Mouse (Mus musculus): Measurements from ENCODE around the gene Prl4a1. TPM values are rescaled to one million over a fixed set of nuclear protein-coding genes. Genes with fewer than 3 reads are reported as not detected.
"Not testable (repeated sequence)": the region's sequence is repeated elsewhere in the genome, so short reads cannot be mapped to it uniquely, and the experiment has no call there.

Gene Prl4a1
- not detected in 2 replicates for polyA plus RNA-seq (2015; fragmentation: Nextera tagmentation; extraction: Ambion mirVana)

DNA sequence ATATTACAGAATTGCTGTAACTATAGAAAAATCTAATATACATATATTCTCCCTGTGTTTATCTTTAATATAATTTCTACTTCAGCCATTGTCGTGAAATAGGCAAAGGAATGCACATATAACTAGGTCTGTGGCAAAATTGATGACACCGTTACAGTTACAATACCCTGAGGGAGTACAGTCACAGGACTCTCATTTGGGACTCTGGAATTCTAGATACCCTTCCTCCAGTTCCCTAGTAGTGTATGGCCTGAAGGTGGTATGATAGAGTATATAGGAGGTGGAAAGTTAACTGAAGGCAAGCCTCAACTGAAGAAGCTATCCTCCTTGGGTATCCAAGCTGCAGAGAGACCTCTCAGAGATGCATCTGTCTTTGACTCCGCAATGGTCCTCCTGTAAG is at the start of gene Prl4a1:
Prl4a1 (plus strand) TSS at position 301 of the 400 bp plus-strand sequence.
- Histone ChIP-seq H3K36me3 (no peaks in the 10 kb centered on the region), H3K9ac (no peak within 1 kb of the TSS), H3K27me3 (no peaks in the 10 kb centered on the region), H3K4me2 (replicated peaks) (no peak within 1 kb of the TSS), H3K27ac (no peak within 1 kb of the TSS), H3K4me1 (no peaks in the 10 kb centered on the region), H3K9me3 (no peaks in the 10 kb centered on the region), H3K4me3 (no peak within 1 kb of the TSS)
- ATAC-seq (ENCODE audit: low FRiP score, low read depth), result no peak
- WGBS, result 88% methylated on average over 3 of the region's 3 CpGs

DNA sequence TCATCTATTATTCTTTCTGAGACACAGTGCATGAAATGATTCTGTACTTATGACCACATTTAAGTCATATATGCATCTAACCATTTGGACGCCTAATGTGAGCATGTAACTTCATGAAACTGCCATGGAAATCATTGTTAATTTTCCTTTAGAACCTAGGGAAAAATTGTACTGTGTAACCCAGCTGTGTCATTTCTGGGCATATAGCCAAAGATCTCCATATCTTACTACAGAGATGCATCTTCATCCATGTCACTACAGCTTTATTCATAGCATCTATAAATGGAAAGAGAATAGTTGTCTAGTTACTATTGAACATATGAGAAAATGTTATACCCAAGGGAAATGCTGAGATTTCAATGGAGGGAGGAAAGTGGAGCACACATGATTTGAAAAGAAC is 43.1 kb upstream of the Prl4a1 start:
- ATAC-seq (ENCODE audit: low FRiP score, low read depth), result no peak
- no peaks in the 10 kb centered on the region for H3K27me3 ChIP-seq

DNA sequence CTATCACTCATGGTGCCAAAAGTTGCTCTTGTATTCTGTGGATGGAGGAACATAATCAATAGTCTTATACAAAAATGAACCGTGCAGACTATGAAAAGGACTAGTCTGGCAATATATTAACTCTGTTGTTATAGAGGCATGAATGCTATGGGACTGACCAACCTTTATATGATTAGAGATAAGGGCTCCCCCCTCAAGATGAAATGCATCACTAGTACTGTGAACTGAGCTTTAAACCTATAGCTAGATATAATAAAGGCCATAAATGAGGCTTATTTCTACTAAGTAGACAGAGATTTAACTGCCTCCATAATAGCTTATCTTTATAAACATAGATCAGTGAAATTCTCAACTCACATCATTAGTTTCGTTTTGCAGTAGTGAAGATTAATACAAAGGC is 41.7 kb upstream of the Prl4a1 start:
- ATAC-seq (ENCODE audit: low FRiP score, low read depth); H3K9me3 ChIP-seq; H3K4me3 ChIP-seq; H3K4me2 ChIP-seq (replicated peaks); H3K36me3 ChIP-seq; H3K9ac ChIP-seq; H3K4me1 ChIP-seq; H3K27me3 ChIP-seq; H3K27ac ChIP-seq: not testable (repeated sequence)
- 78% methylated on average over 2 of the region's 2 CpGs for WGBS

More for the DNA sequence above, 43.1 kb upstream of the Prl4a1 start:
- Histone ChIP-seq H3K9ac (no peak overlapping the region), H3K4me2 (replicated peaks) (no peak overlapping the region), H3K9me3 (no peaks in the 10 kb centered on the region), H3K4me3 (no peak overlapping the region), H3K4me1 (no peaks in the 10 kb centered on the region), H3K36me3 (no peaks in the 10 kb centered on the region), H3K27ac (no peak overlapping the region)
- 80% methylated on average over 1 of the region's 1 CpGs for WGBS

DNA sequence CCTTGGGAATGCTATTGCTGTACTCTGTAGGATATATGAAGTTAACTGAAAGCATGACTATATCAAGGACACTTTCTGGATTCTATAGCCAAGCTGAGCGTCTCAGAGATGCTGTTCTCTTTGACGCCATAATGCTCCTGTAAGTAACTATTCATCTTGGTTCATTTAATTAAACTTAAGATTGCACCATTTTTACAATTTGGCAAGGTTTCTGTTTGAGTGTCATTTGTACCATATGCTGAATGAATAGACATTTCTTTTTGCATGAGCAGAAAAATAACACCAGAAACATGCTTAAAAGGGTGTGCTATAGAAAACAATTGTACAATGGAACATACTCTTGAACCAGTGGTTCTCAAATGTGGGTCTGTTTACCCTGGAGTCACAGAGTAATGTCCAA is 38.4 kb upstream of the Prl4a1 start:
- Histone ChIP-seq H3K4me2 (replicated peaks) (no peak overlapping the region), H3K27ac (no peak overlapping the region), H3K27me3 (no peaks in the 10 kb centered on the region), H3K9me3 (no peaks in the 10 kb centered on the region), H3K4me3 (no peak overlapping the region), H3K4me1 (no peaks in the 10 kb centered on the region), H3K9ac (no peak overlapping the region), H3K36me3 (no peaks in the 10 kb centered on the region)
- no peak for ATAC-seq (ENCODE audit: low FRiP score, low read depth)
- WGBS, result 90% methylated on average over 2 of the region's 2 CpGs

DNA sequence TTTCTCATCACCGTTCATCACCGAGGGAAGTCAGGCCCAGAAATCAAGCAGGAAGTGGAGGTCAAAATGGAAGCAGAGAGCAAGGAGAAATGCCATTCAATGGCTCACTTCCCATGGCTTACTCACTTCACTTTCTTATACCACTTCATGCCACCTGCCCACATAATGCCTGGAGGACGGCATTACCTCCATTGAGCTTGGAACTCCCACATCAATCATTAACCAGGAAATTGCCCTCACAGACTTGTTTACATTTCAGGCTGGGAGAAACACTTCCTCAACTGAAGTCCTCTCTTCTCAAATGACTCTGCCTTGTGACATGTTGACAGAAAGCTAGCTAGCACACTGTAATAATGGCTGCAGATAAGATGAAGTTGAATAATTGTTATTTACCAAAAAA is 19.5 kb upstream of the Prl4a1 start:
- not testable (repeated sequence) for H3K27me3 ChIP-seq; H3K4me3 ChIP-seq; ATAC-seq (ENCODE audit: low FRiP score, low read depth); H3K4me1 ChIP-seq; H3K36me3 ChIP-seq; H3K27ac ChIP-seq; H3K9me3 ChIP-seq; H3K9ac ChIP-seq; H3K4me2 ChIP-seq (replicated peaks)
- 78% methylated on average over 3 of the region's 3 CpGs for WGBS

DNA sequence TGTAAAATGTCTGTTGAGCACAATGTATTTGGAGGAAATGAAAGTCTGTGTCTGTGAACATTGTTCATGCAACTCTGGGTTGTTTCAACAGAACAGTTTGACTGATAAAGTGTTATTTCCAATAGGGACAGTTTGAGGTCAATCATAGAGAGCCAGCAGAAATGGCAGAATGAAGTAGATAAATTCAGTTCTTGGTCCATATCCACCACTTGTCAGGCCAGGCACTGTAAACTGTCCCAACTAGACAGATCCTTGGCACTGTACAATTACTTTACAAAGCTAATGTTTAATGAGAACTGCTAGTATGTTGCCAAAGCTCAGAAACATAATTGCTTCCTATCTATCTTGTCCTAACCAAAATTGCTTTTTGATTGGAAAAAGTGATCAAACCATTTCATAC is 13.3 kb downstream of the Prl4a1 start:
- no peak overlapping the region for H3K4me3 ChIP-seq
- no peak for ATAC-seq (ENCODE audit: low FRiP score, low read depth)
- H3K4me2 ChIP-seq (replicated peaks), result no peak overlapping the region

DNA sequence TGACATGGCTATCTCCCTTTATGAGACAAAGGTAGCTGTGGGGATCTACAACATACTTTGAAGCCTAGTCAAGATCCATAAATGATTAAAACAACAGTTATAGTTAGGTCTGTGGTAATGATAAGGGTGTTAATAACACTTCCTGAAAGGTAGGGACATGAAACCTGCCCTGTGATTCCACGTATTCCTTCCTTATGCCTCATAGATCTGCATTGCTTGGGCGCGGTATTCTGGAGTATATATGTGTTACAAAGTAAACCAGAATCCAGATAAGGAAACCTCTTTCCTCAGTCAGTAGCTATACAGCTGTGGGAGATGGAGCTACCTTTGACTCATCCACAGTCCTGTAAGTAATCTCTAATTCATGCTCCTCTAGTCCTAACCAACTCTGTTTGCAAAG is 53.3 kb downstream of the Prl4a1 start:
- no peak overlapping the region for H3K4me2 ChIP-seq (replicated peaks)
- WGBS, result 92% methylated on average over 3 of the region's 3 CpGs
- H3K9ac ChIP-seq, result no peak overlapping the region
- H3K27me3 ChIP-seq, result no peaks in the 10 kb centered on the region
- ATAC-seq (ENCODE audit: low FRiP score, low read depth), result no peak
- no peaks in the 10 kb centered on the region for H3K36me3 ChIP-seq
- H3K4me1 ChIP-seq, result no peaks in the 10 kb centered on the region
- H3K27ac ChIP-seq, result no peak overlapping the region
- H3K9me3 ChIP-seq, result no peaks in the 10 kb centered on the region
- H3K4me3 ChIP-seq, result no peak overlapping the region

More for the DNA sequence above, 13.3 kb downstream of the Prl4a1 start:
- Histone ChIP-seq H3K4me1 (no peaks in the 10 kb centered on the region), H3K9me3 (no peaks in the 10 kb centered on the region), H3K27ac (no peak overlapping the region), H3K27me3 (no peaks in the 10 kb centered on the region), H3K9ac (no peak overlapping the region), H3K36me3 (no peaks in the 10 kb centered on the region)

Other genes with a start within 250 kb of the Prl4a1 start
- gene Prl7c1, start 235.4 kb upstream of the Prl4a1 start, polyA plus RNA-seq (2015; fragmentation: Nextera tagmentation; extraction: Ambion mirVana), result not detected in 2 replicates
- not detected in 2 replicates for gene Prl2a1, start 214.6 kb upstream of the Prl4a1 start, polyA plus RNA-seq (2015; fragmentation: Nextera tagmentation; extraction: Ambion mirVana)
- not detected in 2 replicates for gene Prl2c1, start 166.9 kb upstream of the Prl4a1 start, polyA plus RNA-seq (2015; fragmentation: Nextera tagmentation; extraction: Ambion mirVana)
- gene Prl5a1, start 126.3 kb downstream of the Prl4a1 start, polyA plus RNA-seq (2015; fragmentation: Nextera tagmentation; extraction: Ambion mirVana), result not detected in 2 replicates
- 8.9 and 9.3 TPM in 2 replicates for gene Gm11361, start 241.3 kb downstream of the Prl4a1 start, polyA plus RNA-seq (2015; fragmentation: Nextera tagmentation; extraction: Ambion mirVana)

All from limb, embryonic 13.5 days (tissue).